Mouse (Mus musculus) erythroid progenitor cell, adult 5-6 weeks (primary cell): ENCODE measurements around the gene Pam. TPM values are rescaled to one million over a fixed set of nuclear protein-coding genes. Genes with fewer than 3 reads are reported as not detected.

Experiments used
- ATAC-seq: replicated peaks from 2 replicates; pipeline ENCODE4 v1.8.0; 2016; ENCODE audit warnings: moderate number of reproducible peaks, mild to moderate bottlenecking, moderate TSS enrichment, inconsistent platforms; ENCODE audit not compliant: poor library complexity, low FRiP score, severe bottlenecking
- total RNA-seq, 2 experiments: library from RNA; stranded (forward) in 1 of 2; stranded (reverse) in 1 of 2; fragments of 150-400 nt in 1 of 2; fragments of 186-747, 209-891 nt in 1 of 2; gene quantifications; 2 replicates each; pipeline versions ENCODE4 v1.2.3 to v1.2.4; 2015 to 2017; ENCODE audit warnings: low replicate concordance in 2 of 2

Gene Pam
- total RNA-seq (2015; ENCODE audit: low replicate concordance) (0.42 and 6.5 TPM in 2 replicates), total RNA-seq (2017; ENCODE audit: low replicate concordance) (17.2 TPM in 1 of 2 replicates, not detected in the other)

DNA sequence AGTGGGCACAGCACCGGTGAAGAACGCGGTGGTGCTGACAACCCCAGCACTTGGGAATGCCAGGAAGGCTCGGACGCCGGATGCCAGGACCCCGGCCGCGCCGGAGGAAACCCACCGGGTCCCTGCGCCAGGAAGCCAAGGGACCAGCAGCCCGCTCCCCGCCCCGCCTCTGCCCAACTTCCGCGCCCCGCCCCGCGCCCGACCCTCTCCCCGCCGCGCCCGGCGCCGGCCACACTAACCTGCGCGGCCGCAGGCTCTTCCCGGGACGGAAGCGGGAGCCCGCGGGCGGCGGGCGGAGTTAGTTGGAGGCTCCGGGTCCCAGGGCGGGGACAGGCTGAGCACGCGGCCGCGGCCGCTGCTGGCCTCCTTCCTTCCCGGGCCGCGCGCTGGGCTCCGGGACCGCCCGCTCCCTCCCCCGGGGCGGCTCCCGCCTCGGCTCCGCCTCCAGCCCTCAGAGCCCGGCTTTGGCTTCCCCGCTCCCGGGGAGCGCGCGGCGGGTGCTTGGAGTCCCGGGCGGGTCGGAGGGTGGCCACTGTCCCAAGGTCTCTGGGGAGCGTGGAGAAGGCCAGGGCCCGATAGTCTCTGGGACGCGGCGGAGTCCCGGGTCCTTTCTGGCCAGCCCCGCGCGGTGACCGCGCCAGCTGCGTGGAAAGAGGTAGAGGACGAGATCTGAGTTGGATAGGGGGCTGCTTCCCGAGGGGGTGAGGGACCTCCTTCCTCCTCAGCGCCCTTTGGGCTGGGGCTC lies at the start of gene Pam:
Gene Pam, minus strand, starts transcription at position 401 of the 745 bp plus-strand sequence.
- ATAC-seq = peak; percentile 46

DNA sequence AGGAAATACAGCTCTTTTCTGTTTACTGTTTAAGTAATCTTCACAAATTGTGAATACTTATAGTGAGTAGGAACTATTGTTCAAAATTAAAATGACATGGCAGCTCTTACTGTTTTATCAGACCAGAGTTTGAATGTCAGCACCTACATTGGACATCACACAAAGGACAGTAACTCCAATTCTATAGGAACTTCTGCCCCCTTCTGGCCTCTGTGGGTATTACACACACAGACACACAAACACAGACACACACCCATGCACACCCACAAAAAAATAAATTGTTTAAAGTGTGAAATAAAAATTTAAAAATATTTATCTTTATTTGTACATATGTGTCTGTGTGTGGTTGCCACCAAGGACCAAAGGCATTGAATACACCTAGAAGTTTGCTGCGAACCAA lies 49.4 kb upstream of the Pam start:
- ATAC-seq = no peak

DNA sequence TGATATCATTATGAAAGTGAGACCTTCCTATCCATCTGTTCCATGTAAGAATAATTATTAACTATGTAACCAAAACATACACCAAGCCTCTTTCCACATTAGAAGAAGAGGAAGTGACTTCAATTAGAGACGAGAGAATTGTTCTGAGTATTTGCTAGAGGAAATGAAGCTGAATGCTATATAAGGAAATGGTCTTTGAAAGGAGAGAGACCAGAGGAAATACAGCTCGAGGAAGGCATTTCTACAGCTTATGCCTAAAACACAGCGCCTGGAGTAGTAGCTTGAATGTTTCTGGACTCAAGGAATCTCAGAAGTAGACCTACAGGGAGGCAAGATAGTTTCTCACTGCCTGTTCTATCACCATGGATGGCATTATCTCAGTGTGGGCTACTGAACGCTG lies 35.8 kb upstream of the Pam start:
- ATAC-seq = no peak

DNA sequence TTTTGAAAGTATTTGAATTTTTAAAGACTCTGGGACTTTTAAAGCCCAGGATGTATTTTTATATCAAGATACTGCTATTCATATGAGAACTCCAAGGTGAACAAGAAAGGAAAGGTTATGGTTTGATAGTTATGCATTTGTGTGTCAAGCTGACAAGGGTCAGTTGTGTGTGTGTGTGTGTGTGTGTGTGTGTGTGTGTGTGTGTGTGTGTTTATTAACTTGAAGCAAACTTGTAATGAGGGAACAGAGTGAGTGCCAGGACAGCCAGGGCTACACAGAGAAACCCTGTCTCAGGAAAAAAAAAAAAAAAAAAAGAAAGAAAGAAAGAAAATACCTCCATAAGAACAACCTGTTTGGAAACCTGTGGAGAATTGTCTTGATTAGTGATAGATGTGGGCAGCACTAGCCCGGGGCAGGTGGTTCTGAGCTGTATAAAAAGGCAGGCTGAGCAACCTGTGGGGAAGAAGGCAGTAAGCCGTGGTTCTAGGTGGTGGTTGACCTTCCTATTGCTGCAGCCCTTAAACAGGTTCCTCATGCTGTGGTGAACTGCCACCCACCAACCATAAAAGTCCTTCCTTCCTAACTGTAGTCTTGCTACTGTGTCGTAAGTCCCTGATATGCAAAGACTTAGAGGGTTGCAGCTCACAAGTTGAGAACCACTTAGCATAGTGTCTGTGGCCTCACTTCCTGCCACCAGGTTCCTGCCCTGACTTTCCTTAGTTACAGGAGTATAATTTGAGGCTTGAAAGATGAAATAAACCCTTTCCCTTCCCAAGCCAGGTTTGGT lies 34.3 kb upstream of the Pam start:
- no peak for ATAC-seq

DNA sequence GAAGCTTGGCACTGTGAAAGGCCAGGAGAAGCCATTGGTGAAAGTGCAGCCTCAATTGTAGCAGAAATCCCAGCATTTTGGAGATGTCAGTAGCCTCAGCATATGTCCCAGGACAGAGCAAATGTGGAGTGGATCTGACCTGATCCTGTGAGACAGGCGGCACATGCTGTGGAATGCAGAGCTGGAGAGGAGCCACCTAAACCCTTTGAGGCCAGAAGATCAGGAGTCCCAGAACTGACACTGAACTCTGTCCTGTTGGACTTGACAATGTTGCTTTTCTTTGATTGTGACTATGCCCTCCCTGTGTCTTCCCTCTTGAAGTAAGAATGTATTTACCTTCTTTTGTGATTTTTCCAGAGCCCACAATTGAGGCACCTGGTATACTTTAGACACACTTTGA lies 33.7 kb upstream of the Pam start:
- no peak for ATAC-seq

DNA sequence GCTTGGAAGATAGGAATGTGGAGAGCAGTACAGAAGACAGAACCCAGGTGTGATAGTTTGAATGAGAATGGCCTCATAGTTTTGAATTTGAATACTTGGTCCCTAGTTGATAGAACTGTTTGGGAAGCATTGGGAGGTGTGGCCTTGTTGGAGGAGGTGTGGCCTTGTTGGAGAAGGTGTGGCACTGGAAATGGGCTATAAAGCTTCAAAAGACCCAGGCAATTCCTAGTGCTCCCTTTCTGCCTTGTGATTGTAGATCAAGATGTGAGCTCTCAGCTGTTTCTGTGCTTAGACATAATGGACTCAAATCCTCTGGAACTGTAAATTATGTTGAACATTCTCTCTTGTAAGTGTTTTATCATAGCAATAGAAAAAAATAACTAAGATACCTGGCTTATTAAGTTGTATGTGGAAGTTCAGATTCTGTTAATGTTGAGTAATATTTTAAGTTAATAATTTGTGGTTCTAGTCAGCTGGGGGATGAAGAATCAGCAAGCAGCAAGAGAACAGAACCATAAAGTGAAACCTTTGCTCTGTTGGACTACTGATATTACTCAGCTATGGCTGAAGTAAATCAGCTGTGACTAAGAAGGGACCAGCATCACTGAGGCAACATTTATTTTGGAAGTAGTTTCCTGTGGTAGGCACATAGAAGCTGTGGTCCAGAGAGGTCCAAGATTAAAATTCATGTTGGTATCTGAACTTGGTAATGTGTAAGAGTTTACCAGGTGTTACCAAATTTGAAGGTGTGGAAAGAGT lies 33.1 kb upstream of the Pam start:
- ATAC-seq = no peak

DNA sequence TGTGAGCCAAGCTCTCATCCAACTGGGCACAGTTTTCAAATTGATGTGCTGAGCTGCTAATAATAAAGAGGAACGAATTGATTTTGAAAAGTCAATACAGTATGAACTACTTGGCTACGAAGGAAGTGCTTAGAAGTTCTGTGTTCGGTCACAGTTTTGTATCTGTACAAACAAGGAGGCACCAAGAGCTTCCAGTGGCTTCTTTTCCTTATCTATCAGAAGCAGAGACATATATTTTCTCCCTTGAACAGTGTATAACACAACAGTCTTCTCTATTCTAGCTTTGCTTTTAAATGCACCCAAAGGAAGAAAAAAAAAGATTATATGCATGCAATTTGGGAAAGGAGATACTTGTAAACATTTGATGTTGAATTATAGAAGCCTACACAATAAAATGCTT lies 30.8 kb upstream of the Pam start:
- ATAC-seq = no peak

DNA sequence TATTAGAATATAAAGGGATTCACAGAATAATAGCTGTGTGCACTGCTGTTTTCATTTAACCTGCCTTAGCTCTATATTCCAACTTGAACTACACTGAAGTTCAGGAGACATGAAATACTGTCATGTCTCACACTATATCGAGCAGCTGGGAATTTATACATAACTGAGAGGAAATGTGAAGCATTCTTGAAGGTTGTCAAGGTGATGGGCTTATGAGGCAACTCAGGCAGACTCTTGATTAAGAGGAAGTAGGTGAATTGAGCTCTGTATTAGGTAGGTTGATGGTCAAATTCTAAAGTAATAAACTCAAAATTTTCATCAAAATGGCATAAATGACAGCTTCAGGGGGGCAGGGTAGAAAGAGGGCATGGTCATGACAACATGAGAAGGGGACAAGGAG lies 29.3 kb upstream of the Pam start:
- ATAC-seq = no peak

DNA sequence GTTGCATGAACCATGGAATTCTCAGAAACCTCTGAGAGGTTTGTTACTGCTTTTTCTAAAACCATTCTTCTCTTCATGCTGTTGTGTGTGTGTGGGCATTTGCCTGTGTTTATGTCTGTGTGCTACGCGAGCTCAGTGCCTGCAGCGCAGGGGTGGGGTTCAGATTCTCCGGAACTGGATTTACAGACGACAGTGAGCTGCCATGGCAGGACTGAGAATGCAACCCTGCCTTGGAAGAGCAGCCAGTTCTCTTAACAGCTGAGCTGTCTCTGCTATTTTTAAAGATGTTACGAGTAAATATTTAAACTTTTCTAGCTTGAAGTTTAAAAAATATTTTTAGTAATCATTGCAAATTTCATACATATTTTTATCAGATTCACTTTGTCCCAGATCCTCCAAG lies 24.1 kb upstream of the Pam start:
- no peak for ATAC-seq

DNA sequence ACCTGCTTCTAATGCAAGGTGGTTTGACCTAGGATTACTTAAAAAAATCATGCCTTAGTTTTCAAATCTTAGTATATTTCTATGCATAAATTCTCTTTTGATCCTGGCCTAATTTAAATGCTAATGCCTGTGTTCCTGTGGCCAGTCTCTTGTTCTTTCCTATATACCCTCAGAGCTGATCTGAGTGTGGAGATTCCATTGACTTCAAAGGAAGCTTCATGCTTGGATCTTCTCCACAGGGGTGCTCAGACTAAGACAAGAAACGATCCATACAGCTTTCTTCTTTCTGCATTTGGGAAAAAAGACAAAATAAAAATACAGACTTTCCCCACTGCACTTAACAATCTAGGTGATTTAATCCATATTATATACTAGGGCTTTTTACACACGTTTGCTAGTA lies 12.2 kb upstream of the Pam start:
- no peak for ATAC-seq

DNA sequence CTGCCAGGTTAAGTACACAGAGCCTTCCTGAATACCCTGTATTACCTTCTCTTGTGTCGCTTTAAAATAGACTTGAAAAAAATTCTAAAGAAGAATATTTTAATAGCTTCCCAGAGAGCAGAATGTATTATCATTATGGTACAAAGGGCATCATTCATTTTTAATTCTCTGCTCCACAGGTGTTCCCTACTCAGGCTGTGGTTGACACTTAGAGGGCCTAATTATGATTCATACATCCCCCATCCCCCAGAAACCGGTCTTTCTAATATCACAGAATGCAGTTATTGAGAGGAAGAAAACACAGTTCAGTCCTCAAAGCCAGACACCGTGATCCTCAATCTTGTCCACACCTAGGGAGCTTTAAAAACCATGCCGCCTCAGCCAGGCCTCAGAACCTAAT lies 4.0 kb upstream of the Pam start:
- ATAC-seq = no peak

DNA sequence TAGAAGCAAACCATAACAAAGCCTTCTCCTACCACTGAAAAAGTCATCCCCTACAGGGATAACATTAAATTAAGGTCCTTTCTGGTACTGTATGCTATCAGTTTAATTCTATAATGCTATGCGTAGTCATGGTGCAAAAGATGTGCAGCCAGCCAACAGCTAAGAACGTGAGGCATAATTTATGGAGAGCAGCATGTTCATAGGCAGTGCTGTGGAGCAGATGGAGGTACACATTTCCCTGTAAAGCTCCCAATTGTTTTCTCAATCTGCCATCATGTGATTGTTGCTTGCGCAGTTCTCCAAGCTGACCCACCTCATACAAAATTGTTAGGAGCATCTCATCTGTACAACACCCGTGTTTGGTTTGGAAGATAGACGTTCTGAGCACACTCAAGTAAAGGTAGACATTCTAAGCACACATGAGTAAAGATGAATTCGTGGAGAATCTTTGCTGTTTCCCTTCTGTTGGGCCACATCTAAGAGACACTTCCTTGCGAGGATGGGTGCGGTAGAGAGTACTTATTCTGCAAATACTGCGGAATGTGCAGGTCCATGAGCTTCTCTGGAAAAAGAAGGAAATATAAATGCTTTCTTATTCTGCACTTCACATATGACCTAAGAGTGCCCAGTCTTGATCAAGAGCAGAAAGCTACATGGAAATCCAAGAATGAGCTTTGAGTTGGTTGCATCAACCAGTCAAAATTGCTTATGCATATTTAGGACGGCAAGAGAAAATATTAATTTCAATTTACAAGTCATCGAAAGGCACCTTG lies 2.7 kb upstream of the Pam start:
- no peak for ATAC-seq

DNA sequence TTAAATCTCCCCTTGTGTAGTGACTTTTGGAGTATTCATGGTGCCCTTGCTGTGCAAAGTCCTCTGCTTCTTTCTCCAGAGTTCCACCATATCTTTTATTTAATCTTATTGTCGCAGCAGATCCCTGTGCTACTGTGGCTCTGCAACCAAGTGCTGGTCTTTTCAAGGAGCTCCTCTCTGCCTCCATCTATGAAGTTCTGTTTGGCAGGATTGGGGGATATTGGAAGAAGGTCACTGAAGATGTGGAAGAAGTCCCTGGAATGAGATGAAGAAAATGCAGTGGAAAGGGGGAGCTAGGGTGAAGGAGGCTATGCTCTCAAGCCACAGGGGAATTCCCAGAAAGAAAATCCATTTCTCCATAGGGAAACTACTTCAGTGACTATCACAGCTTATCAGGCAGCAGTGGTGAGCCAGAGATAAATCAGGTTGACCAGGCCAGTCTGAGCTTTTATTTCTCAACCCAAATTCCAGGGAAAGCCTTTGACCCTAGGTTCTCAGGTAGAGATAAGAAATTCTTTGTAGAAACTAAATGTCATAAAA lies 1.0 kb upstream of the Pam start:
- ATAC-seq = no peak

DNA sequence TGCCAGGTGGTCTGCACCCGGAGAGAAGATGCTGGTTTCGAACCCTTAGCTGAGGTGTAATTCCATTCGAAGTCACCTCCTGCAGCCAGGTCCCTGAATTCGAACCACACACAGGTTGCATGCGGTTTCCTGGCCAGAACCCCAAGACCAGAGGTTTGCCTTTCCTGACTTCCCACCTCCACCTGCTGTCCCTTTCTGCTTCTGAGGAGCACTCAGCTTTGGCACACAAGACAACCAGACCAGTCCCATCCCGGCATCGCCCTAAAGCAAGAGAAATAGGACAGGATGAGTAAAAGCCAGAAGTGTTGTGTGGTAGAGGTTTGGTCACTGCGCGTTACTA lies 515 bp upstream of the Pam start:
- no peak for ATAC-seq

DNA sequence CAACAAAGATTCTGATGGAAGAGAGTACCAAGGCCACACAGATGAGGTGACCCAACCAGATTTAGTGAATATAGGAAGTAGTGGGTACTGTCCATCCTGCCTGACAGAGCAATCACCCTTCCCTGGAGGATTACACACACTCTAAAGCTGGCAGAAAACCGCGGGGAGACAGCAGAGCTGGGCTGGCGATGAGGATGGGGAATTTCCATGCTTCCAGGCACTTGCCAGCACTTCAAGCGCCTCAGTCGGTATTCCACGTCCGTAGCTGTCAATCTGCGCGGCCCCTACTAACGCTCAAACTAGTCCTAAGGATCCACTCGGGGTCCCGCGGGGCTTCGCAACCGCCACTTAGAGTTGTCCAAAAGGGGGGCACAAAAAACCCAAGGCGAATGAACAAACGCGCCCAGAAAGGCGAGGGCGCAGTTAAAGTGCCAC lies 618 bp downstream of the Pam start:
- ATAC-seq = no peak

DNA sequence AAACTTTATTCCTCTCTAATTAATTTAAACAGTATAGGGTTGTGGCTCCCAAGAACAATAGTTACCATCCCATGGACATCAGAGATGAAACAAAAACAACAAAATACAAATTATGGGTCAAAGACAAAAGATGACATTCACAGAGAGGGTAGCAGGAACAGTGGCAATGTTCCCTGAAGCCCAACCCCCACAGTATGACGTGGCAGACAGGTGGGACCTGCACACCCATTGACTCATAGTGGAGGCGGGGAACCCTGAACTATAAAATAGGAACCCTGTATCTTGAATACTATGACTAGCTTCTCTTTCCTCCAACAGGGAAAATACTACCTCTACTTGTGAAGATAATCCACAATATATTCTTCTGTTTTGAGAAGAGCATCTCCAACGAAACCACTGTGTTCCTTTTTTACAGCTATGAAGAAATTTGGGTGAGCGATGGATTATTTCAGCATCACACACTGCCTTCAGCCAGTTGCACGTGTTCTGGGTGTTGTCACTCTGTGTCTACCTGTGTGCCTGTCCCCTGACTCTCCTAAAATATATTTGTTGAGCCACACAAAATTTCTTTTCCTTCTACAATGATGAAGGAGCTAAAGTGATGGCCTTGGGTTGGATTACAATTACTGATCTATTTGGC lies 6.0 kb downstream of the Pam start:
- ATAC-seq = no peak

DNA sequence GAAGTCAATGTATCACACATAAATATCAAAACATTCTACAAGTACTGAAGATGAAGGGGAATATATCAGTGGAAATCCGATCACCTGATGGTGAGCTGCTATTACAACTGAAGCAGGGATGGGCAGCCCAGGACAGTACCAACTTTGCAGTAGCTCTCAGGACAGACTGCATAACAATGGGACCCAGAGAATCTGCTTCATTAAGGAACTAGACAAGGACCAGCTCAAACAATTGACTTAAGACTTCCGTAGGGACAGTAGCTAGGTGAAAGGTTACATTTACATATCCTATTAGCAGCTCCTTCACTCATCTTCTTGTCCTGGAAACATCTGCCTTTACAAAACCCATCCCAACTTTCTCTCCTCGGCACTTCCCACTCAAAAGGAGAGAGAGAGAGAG lies 9.0 kb downstream of the Pam start:
- no peak for ATAC-seq

DNA sequence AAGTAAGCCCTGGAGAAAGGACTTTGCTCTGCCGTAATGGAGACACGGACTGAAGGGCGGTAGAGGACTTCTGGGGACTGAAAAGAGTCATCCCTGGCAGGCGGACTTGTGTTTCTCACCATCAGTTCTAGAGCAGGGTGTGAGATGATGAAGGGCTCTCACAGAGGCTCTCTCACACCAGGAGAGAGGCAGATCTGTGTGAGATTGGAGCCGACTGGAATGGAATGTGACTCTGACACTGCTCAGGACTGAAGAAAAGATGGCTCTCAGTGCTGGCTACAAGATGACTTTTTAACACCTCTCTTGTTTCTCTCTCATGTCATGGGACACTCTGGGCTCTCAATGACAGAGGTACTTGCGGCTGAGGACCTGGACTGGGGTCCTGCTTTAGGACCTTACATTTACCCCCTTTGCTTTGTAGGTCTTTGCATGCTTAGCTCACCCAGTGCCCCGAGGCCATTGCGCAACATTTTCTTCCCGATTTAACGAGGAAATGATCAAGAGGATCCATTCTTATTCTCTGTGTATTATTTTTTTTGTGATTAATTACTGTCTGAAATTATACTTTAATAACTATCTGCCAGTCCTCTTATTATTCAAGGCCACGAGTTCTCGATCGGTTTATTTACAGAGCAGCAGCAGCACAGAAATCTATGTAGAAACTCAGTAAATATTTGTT lies 10.7 kb downstream of the Pam start:
- ATAC-seq = no peak

DNA sequence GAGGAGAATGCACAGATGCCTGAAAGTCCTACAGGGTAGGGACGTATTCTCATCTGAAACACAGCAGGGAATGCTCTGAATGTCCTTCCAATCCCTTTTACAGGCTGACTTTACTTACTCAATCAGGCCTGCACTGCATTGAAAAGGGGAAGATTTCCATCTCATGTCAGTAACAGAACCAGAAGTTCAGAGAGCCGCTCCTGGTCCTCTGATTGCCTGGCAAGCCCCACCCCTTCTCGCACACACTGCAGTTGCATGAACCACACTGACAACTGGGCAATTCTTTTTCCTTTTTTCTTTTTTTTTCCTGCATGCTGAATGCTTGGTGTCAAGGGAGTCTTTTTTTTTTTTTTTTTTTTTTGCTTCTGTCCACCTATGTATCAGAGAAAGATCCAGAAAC lies 11.9 kb downstream of the Pam start:
- ATAC-seq = no peak
